Mouse (Mus musculus): ENCODE measurements around the gene Coq9. TPM values are rescaled to one million over a fixed set of nuclear protein-coding genes. Genes with fewer than 3 reads are reported as not detected.

The Coq9 gene
- polyA plus RNA-seq, 1 experiment from 2014 or later = 74.6 TPM

Other genes with a start within 250 kb of the Coq9 start
- 35.3 and 36.7 TPM in 2 replicates for gene Rspry1, start 236.4 kb upstream of the Coq9 start, polyA plus RNA-seq (2015; fragmentation: Nextera tagmentation; extraction: Ambion mirVana)
- gene Fam192a, start 236.3 kb upstream of the Coq9 start, polyA plus RNA-seq (2015; fragmentation: Nextera tagmentation; extraction: Ambion mirVana) = 61.9 and 64.4 TPM in 2 replicates
- 99.7 and 106 TPM in 2 replicates for gene Arl2bp, start 171.7 kb upstream of the Coq9 start, polyA plus RNA-seq (2015; fragmentation: Nextera tagmentation; extraction: Ambion mirVana)
- gene Pllp, start 142.0 kb upstream of the Coq9 start, polyA plus RNA-seq (2015; fragmentation: Nextera tagmentation; extraction: Ambion mirVana) = 17.3 and 18.9 TPM in 2 replicates
- gene Ccl22, start 92.7 kb upstream of the Coq9 start, polyA plus RNA-seq (2015; fragmentation: Nextera tagmentation; extraction: Ambion mirVana) = not detected in 2 replicates
- gene Cx3cl1, start 66.3 kb upstream of the Coq9 start, polyA plus RNA-seq (2015; fragmentation: Nextera tagmentation; extraction: Ambion mirVana) = 9.3 and 12.0 TPM in 2 replicates
- not detected in 2 replicates for gene Ccl17, start 27.9 kb upstream of the Coq9 start, polyA plus RNA-seq (2015; fragmentation: Nextera tagmentation; extraction: Ambion mirVana)
- gene Ciapin1, start within 50 bp of the Coq9 start, polyA plus RNA-seq (2015; fragmentation: Nextera tagmentation; extraction: Ambion mirVana) = 81.8 and 82.8 TPM in 2 replicates
- 121 and 122 TPM in 2 replicates for gene Polr2c, start 19.1 kb downstream of the Coq9 start, polyA plus RNA-seq (2015; fragmentation: Nextera tagmentation; extraction: Ambion mirVana)
- gene Dok4, start 38.0 kb downstream of the Coq9 start, polyA plus RNA-seq (2015; fragmentation: Nextera tagmentation; extraction: Ambion mirVana) = 28.2 and 32.1 TPM in 2 replicates
- gene Ccdc102a, start 79.8 kb downstream of the Coq9 start, polyA plus RNA-seq (2015; fragmentation: Nextera tagmentation; extraction: Ambion mirVana) = 39.5 and 41.8 TPM in 2 replicates
- 0.22 TPM in 1 of 2 replicates, not detected in the other for gene Adgrg5, start 85.4 kb downstream of the Coq9 start, polyA plus RNA-seq (2015; fragmentation: Nextera tagmentation; extraction: Ambion mirVana)
- gene Adgrg1, start 136.4 kb downstream of the Coq9 start, polyA plus RNA-seq (2015; fragmentation: Nextera tagmentation; extraction: Ambion mirVana) = 23.2 and 25.0 TPM in 2 replicates
- 3.6 and 3.7 TPM in 2 replicates for gene Adgrg3, start 179.4 kb downstream of the Coq9 start, polyA plus RNA-seq (2015; fragmentation: Nextera tagmentation; extraction: Ambion mirVana)
- gene Drc7, start 216.8 kb downstream of the Coq9 start, polyA plus RNA-seq (2015; fragmentation: Nextera tagmentation; extraction: Ambion mirVana) = 0.09 TPM in 1 of 2 replicates, not detected in the other
- 21.1 and 24.7 TPM in 2 replicates for gene Katnb1, start 242.9 kb downstream of the Coq9 start, polyA plus RNA-seq (2015; fragmentation: Nextera tagmentation; extraction: Ambion mirVana)

Data from limb, embryonic 15.5 days (tissue).